Mouse (Mus musculus) right cerebral cortex, postnatal 25 days (tissue): Measurements from ENCODE around the gene Ksr2.

Experiments used
- DNase-seq: peaks from one replicate; pipeline ENCODE4 v3.0.0; 2022

Ksr2 gene

GRCm38 (mm10) chr5:117628351-117628750 is 214.6 kb downstream of the Ksr2 start:
- peak; percentile 68 for DNase-seq

GRCm38 (mm10) chr5:117629570-117629969 is 215.8 kb downstream of the Ksr2 start:
- DNase-seq = no peak

- DNase-seq = no peak
Measured at GRCm38 (mm10) chr5:117635211-117635610, 221.4 kb downstream of the Ksr2 start.

- no peak for DNase-seq
Measured at GRCm38 (mm10) chr5:117635838-117636237, 222.0 kb downstream of the Ksr2 start.

GRCm38 (mm10) chr5:117641585-117641984 is 227.8 kb downstream of the Ksr2 start:
- no peak for DNase-seq

- no peak for DNase-seq
Measured at GRCm38 (mm10) chr5:117651238-117651886, 237.6 kb downstream of the Ksr2 start.

- DNase-seq = no peak
Measured at GRCm38 (mm10) chr5:117658641-117659040, 244.8 kb downstream of the Ksr2 start.

- DNase-seq = no peak
Measured at GRCm38 (mm10) chr5:117659596-117659995, 245.8 kb downstream of the Ksr2 start.

- no peak for DNase-seq
Measured at GRCm38 (mm10) chr5:117665181-117665580, 251.4 kb downstream of the Ksr2 start.

- DNase-seq = no peak
Measured at GRCm38 (mm10) chr5:117667314-117667713, 253.5 kb downstream of the Ksr2 start.

GRCm38 (mm10) chr5:117669265-117669664 is 255.5 kb downstream of the Ksr2 start:
- no peak for DNase-seq

- DNase-seq = no peak
Measured at GRCm38 (mm10) chr5:117669843-117670242, 256.0 kb downstream of the Ksr2 start.

- no peak for DNase-seq
Measured at GRCm38 (mm10) chr5:117671362-117671761, 257.6 kb downstream of the Ksr2 start.

- DNase-seq = no peak
Measured at GRCm38 (mm10) chr5:117675840-117676239, 262.0 kb downstream of the Ksr2 start.

- DNase-seq = no peak
Measured at GRCm38 (mm10) chr5:117677231-117677630, 263.4 kb downstream of the Ksr2 start.

- no peak for DNase-seq
Measured at GRCm38 (mm10) chr5:117678371-117678770, 264.6 kb downstream of the Ksr2 start.

GRCm38 (mm10) chr5:117682226-117682625 is 268.4 kb downstream of the Ksr2 start:
- DNase-seq = no peak

- no peak for DNase-seq
Measured at GRCm38 (mm10) chr5:117684491-117684890, 270.7 kb downstream of the Ksr2 start.

GRCm38 (mm10) chr5:117687770-117688352 is 274.1 kb downstream of the Ksr2 start:
- DNase-seq = no peak

- no peak for DNase-seq
Measured at GRCm38 (mm10) chr5:117688738-117689137, 274.9 kb downstream of the Ksr2 start.

- DNase-seq = no peak
Measured at GRCm38 (mm10) chr5:117689840-117690239, 276.0 kb downstream of the Ksr2 start.

- peak; percentile 52 for DNase-seq
Measured at GRCm38 (mm10) chr5:117691271-117691670, 277.5 kb downstream of the Ksr2 start.

- no peak for DNase-seq
Measured at GRCm38 (mm10) chr5:117693557-117693956, 279.8 kb downstream of the Ksr2 start.

GRCm38 (mm10) chr5:117694632-117695031 is 280.8 kb downstream of the Ksr2 start:
- no peak for DNase-seq

GRCm38 (mm10) chr5:117696366-117696765 is 282.6 kb downstream of the Ksr2 start:
- no peak for DNase-seq
